Mouse (Mus musculus): Measurements from ENCODE around the gene Mrps16. TPM values are rescaled to one million over a fixed set of nuclear protein-coding genes. Genes with fewer than 3 reads are reported as not detected.

Mrps16 gene
- polyA plus RNA-seq, 1 experiment from 2014 or later = 60.2 TPM

DNA sequence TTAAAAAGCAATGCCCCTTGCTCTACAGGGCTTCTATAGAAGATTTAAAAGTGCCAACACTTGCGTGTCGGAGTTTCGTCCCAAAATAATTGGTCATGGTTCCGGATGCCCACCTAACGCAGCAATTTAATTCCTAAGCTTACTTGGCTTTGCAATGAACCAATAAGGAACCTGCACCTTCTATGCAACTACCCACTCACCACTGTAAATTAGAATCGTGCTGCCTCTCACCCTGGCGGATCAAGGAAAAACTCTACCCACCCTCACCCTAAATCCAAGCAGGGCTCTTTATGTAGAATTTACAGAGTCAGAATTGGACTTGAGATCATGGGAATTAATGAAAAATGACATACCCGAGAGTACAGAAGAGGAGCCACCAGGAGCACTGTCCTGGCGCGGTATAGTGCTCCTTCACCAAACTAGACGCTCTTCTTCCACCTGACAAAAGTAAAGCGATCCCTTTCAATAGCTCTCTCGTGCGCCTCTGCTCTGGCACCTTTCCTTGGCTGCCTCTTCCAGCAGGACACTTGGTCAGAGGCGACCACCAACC, 45.9 kb downstream of the Mrps16 start:
- H3K4me3 ChIP-seq (replicated peaks) = peak overlapping the region; percentile 87
- H3K9ac ChIP-seq = peak overlapping the region; percentile 94
- peak; percentile 24 for ATAC-seq (ENCODE audit: low FRiP score)
- no peaks in the 10 kb centered on the region for H3K9me3 ChIP-seq
- H3K36me3 ChIP-seq (replicated peaks) = peaks cover 28% of the 10 kb centered on the region
- H3K4me1 ChIP-seq = peaks cover 18% of the 10 kb centered on the region
- H3K27me3 ChIP-seq = no peaks in the 10 kb centered on the region
- peak overlapping the region; percentile 90 for H3K27ac ChIP-seq
- H3K4me2 ChIP-seq = peak overlapping the region; percentile 78
- whole genome bisulfite sequencing = 4% methylated on average over 15 of the region's 15 CpGs

DNA sequence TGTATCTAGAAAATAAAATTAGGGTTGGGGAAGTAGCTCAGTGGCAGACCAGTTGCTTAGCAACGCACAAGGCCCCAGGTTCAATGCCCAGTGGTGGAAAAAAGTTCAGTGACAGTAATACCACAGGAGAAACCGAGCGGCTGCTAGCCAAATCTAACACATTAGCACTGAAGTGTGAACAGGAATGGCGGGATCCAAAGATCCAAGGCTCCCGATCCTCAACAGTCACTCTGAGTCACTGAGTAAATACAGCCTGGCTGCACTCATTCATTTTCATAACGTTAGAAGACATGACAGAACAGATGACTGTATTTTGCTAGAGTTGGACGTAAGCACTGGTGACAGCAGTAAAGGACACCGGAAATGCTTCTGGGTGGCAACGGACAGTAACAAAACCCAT, 47.5 kb downstream of the Mrps16 start:
- WGBS = 93% methylated on average over 9 of the region's 9 CpGs
- no peak overlapping the region for H3K4me2 ChIP-seq
- H3K9ac ChIP-seq = no peak overlapping the region
- H3K9me3 ChIP-seq = no peaks in the 10 kb centered on the region
- H3K36me3 ChIP-seq (replicated peaks) = peaks cover 25% of the 10 kb centered on the region
- no peaks in the 10 kb centered on the region for H3K27me3 ChIP-seq
- H3K4me3 ChIP-seq (replicated peaks) = no peak overlapping the region
- peaks cover 18% of the 10 kb centered on the region for H3K4me1 ChIP-seq
- no peak overlapping the region for H3K27ac ChIP-seq
- ATAC-seq (ENCODE audit: low FRiP score) = no peak

DNA sequence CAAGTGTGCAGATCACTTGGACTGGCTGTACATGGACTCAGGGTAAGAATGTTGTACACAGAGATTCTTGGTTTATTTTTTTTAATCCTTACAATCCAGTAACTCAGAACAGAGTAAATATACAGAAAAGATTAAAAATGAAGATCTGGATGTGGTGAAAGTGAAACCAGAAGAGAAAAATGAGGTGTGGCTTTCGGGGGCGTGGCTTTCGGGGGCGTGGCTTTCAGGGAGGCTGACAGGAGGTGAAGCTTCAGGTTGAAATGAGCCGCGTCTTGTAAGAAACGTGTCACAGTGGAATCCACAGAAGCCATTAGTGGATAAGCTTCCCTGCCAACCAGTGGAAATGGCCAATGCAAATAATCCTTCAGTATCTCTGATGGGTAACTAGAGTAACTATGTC, 52.6 kb downstream of the Mrps16 start:
- Histone ChIP-seq H3K27me3 (no peaks in the 10 kb centered on the region), H3K9ac (no peak overlapping the region), H3K4me2 (no peak overlapping the region), H3K27ac (no peak overlapping the region), H3K36me3 (replicated peaks) (peaks cover 51% of the 10 kb centered on the region), H3K9me3 (no peaks in the 10 kb centered on the region), H3K4me1 (no peaks in the 10 kb centered on the region), H3K4me3 (replicated peaks) (no peak overlapping the region)
- whole genome bisulfite sequencing = 89% methylated on average over 7 of the region's 7 CpGs
- no peak for ATAC-seq (ENCODE audit: low FRiP score)

DNA sequence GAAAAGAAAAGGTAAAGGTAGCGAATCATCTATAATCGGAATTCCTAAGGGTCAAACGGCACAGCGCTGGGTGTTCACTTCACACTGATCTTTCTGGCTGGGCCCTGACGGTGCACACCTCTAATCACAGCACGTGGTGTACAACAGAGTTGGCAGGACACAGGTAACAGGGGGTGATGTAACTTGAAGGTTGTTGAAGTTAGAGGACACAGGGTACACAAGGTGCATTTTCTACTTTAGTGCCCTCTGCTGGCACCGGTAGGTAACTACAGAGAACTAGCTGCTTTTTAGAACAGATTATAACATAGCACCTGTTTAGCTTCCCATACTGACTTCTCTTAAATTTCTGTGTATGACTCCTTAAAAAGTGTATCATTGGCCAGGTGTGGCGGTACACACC, 53.3 kb downstream of the Mrps16 start:
- Histone ChIP-seq H3K27me3 (no peaks in the 10 kb centered on the region), H3K27ac (no peak overlapping the region), H3K9ac (no peak overlapping the region), H3K4me3 (replicated peaks) (no peak overlapping the region), H3K4me1 (no peaks in the 10 kb centered on the region), H3K9me3 (no peaks in the 10 kb centered on the region), H3K36me3 (replicated peaks) (peaks cover 51% of the 10 kb centered on the region), H3K4me2 (no peak overlapping the region)
- no peak for ATAC-seq (ENCODE audit: low FRiP score)
- WGBS = 83% methylated on average over 8 of the region's 8 CpGs

DNA sequence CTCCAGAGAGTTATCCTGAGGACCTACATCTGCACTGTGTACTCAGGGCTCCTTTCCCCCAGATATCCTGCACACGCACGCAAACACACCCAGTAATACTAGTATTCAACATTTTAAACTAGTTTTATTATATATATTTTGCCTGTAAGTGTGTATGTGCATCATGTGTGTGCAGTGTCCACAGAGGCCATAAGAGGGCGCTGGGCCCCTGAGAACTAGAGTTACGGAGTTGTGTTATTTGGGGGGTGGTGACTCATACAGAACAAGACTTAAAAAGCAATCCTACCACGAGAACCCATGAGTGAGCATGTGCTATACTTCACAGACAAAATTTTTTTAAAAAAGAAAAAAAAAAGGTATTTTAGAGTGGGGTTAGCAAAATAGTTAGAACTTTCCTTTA, 54.0 kb downstream of the Mrps16 start:
- H3K27ac ChIP-seq = no peak overlapping the region
- H3K27me3 ChIP-seq = no peaks in the 10 kb centered on the region
- no peaks in the 10 kb centered on the region for H3K4me1 ChIP-seq
- no peaks in the 10 kb centered on the region for H3K9me3 ChIP-seq
- H3K9ac ChIP-seq = no peak overlapping the region
- 96% methylated on average over 5 of the region's 5 CpGs for WGBS
- H3K4me2 ChIP-seq = no peak overlapping the region
- H3K36me3 ChIP-seq (replicated peaks) = peaks cover 52% of the 10 kb centered on the region
- no peak for ATAC-seq (ENCODE audit: low FRiP score)
- H3K4me3 ChIP-seq (replicated peaks) = no peak overlapping the region

Other genes with a start within 250 kb of the Mrps16 start
- 12.5 and 13.8 TPM in 2 replicates for gene Kcnk5, start 211.8 kb downstream of the Mrps16 start, polyA plus RNA-seq (2016; fragmentation: Nextera tagmentation; extraction: Ambion mirVana)
- not detected in 2 replicates for gene Kcnk16, start 124.4 kb downstream of the Mrps16 start, polyA plus RNA-seq (2016; fragmentation: Nextera tagmentation; extraction: Ambion mirVana)
- 13.2 and 16.0 TPM in 2 replicates for gene Nudt13, start 98.9 kb downstream of the Mrps16 start, polyA plus RNA-seq (2016; fragmentation: Nextera tagmentation; extraction: Ambion mirVana)
- 63.6 and 64.0 TPM in 2 replicates for gene Ecd, start 45.5 kb downstream of the Mrps16 start, polyA plus RNA-seq (2016; fragmentation: Nextera tagmentation; extraction: Ambion mirVana)
- gene Fam149b, start 45.5 kb downstream of the Mrps16 start, polyA plus RNA-seq (2016; fragmentation: Nextera tagmentation; extraction: Ambion mirVana) = 53.0 and 55.3 TPM in 2 replicates
- gene Dnajc9, start 4.7 kb downstream of the Mrps16 start, polyA plus RNA-seq (2016; fragmentation: Nextera tagmentation; extraction: Ambion mirVana) = 288 and 299 TPM in 2 replicates
- 0.44 and 0.82 TPM in 2 replicates for gene Cfap70, start 58.6 kb upstream of the Mrps16 start, polyA plus RNA-seq (2016; fragmentation: Nextera tagmentation; extraction: Ambion mirVana)
- 10.0 and 13.0 TPM in 2 replicates for gene Anxa7, start 86.5 kb upstream of the Mrps16 start, polyA plus RNA-seq (2016; fragmentation: Nextera tagmentation; extraction: Ambion mirVana)
- 1.3 and 1.4 TPM in 2 replicates for gene Mss51, start 103.3 kb upstream of the Mrps16 start, polyA plus RNA-seq (2016; fragmentation: Nextera tagmentation; extraction: Ambion mirVana)
- gene Ppp3cb, start 152.9 kb upstream of the Mrps16 start, polyA plus RNA-seq (2016; fragmentation: Nextera tagmentation; extraction: Ambion mirVana) = 72.0 and 79.5 TPM in 2 replicates
- gene Usp54, start 247.4 kb upstream of the Mrps16 start, polyA plus RNA-seq (2016; fragmentation: Nextera tagmentation; extraction: Ambion mirVana) = 15.8 and 18.9 TPM in 2 replicates

Measured in forebrain, embryonic 12.5 days (tissue).